Mouse (Mus musculus) MEL (cell line): Measurements from ENCODE around the gene Prdx6b. TPM values are rescaled to one million over a fixed set of nuclear protein-coding genes. Genes with fewer than 3 reads are reported as not detected.

ENCODE experiments used
- DNase-seq: peaks from one replicate; pipeline ENCODE4 v3.0.0; 2011; ENCODE audit warnings: low read depth, low spot score
- H3K27ac ChIP-seq: 2 replicates; pipeline ENCODE4 v1.5.1; 2012; ENCODE audit warnings: low read depth, mild to moderate bottlenecking, control low read depth, low read length, moderate library complexity; ENCODE audit not compliant: control insufficient read depth
- H3K27me3 ChIP-seq, 2 experiments: fragments of 150-350 bp in 1 of 2; sonication (generic) in 1 of 2; 2 replicates each; pipeline ENCODE4 v1.6.1; 2012; ENCODE audit warnings: low read length in 2 of 2, mild to moderate bottlenecking in 2 of 2, improper control_type of control experiment in 1 of 2, moderate library complexity in 1 of 2; ENCODE audit not compliant: insufficient read depth in 2 of 2, control insufficient read depth in 1 of 2
- H3K36me3 ChIP-seq, 2 experiments: 2 replicates each; pipeline ENCODE4 v1.6.1; 2012 to 2014; ENCODE audit warnings: low read length in 2 of 2, improper control_type of control experiment in 1 of 2, inconsistent platforms in 1 of 2, mild to moderate bottlenecking in 1 of 2; ENCODE audit not compliant: insufficient read depth in 2 of 2, control insufficient read depth in 1 of 2
- H3K4me1 ChIP-seq, 2 experiments: fragments of 150-350 bp in 1 of 2; sonication (generic) in 1 of 2; 2 replicates each; pipeline ENCODE4 v1.6.1; 2012; ENCODE audit warnings: low read length in 2 of 2, improper control_type of control experiment in 1 of 2, mild to moderate bottlenecking in 1 of 2; ENCODE audit not compliant: insufficient read depth in 2 of 2, control insufficient read depth in 1 of 2
- H3K4me3 ChIP-seq, 2 experiments: fragments of 150-350 bp in 1 of 2; sonication (generic) in 1 of 2; 2 replicates each; pipeline ENCODE4 v1.5.1; 2012; ENCODE audit warnings: low read depth in 2 of 2, low read length in 2 of 2, mild to moderate bottlenecking in 2 of 2, moderate library complexity in 2 of 2, control low read depth in 1 of 2, improper control_type of control experiment in 1 of 2; ENCODE audit not compliant: control insufficient read depth in 1 of 2, insufficient read depth in 1 of 2
- H3K79me2 ChIP-seq: 2 replicates; pipeline ENCODE4 v1.6.1; 2012; ENCODE audit warnings: mild to moderate bottlenecking, low read length, moderate library complexity; ENCODE audit not compliant: control insufficient read depth, poor library complexity, insufficient read depth
- H3K9ac ChIP-seq: 2 replicates; pipeline ENCODE4 v1.6.1; 2012; ENCODE audit warnings: low read depth, mild to moderate bottlenecking, control low read depth, low read length, moderate library complexity; ENCODE audit not compliant: control insufficient read depth, poor library complexity, severe bottlenecking
- H3K9me3 ChIP-seq: fragments of 150-350 bp; sonication (generic); replicated peaks from 2 replicates; pipeline ENCODE4 v1.6.1; 2012; ENCODE audit warnings: mild to moderate bottlenecking, low read length, improper control_type of control experiment, moderate library complexity; ENCODE audit not compliant: insufficient read depth
- BHLHE40 ChIP-seq: IDR thresholded peaks from 2 replicates; pipeline ENCODE4 v1.6.1; 2012; ENCODE audit warnings: low read depth, mild to moderate bottlenecking, inconsistent platforms, low read length, improper control_type of control experiment, borderline replicate concordance
- CHD1 ChIP-seq: IDR thresholded peaks from 2 replicates; pipeline ENCODE4 v1.6.1; 2012; ENCODE audit warnings: low read depth, mild to moderate bottlenecking, inconsistent platforms, low read length, improper control_type of control experiment
- CHD2 ChIP-seq: IDR thresholded peaks from 2 replicates; pipeline ENCODE4 v1.6.1; 2011; ENCODE audit warnings: low read length, improper control_type of control experiment
- CTCF ChIP-seq, 3 experiments: IDR thresholded peaks in 2 of 3; conservative IDR thresholded peaks in 1 of 3; 2 replicates each; pipeline ENCODE4 v1.5.1; 2011 to 2012; ENCODE audit warnings: low read length in 3 of 3, low read depth in 2 of 3, mild to moderate bottlenecking in 2 of 3, improper control_type of control experiment in 1 of 3, inconsistent platforms in 1 of 3, mixed read lengths in 1 of 3, moderate library complexity in 1 of 3; ENCODE audit not compliant: control insufficient read depth in 1 of 3, insufficient read depth in 1 of 3, poor library complexity in 1 of 3, severe bottlenecking in 1 of 3
- ELF1 ChIP-seq: IDR thresholded peaks from 2 replicates; pipeline ENCODE4 v1.6.1; 2014; ENCODE audit warnings: low read depth, mild to moderate bottlenecking, inconsistent platforms, low read length, improper control_type of control experiment, moderate library complexity
- EP300 ChIP-seq, 2 experiments: IDR thresholded peaks; 2 replicates each; pipeline ENCODE4 v1.6.1; 2011; ENCODE audit warnings: improper control_type of control experiment in 2 of 2, low read length in 2 of 2, low read depth in 1 of 2, mild to moderate bottlenecking in 1 of 2
- ETS1 ChIP-seq: IDR thresholded peaks from 2 replicates; pipeline ENCODE4 v1.6.1; 2012; ENCODE audit warnings: low read depth, mild to moderate bottlenecking, inconsistent platforms, low read length, improper control_type of control experiment, moderate library complexity
- GABPA ChIP-seq: IDR thresholded peaks from 2 replicates; pipeline ENCODE4 v1.6.1; 2012; ENCODE audit warnings: low read depth, mild to moderate bottlenecking, inconsistent platforms, low read length, improper control_type of control experiment, moderate library complexity
- GATA1 ChIP-seq: IDR thresholded peaks from 2 replicates; pipeline ENCODE4 v1.6.1; 2011; ENCODE audit warnings: low read depth, low read length, improper control_type of control experiment
- HCFC1 ChIP-seq: IDR thresholded peaks from 2 replicates; pipeline ENCODE4 v1.6.1; 2012; ENCODE audit warnings: low read depth, mild to moderate bottlenecking, inconsistent platforms, low read length, improper control_type of control experiment, moderate library complexity
- JUND ChIP-seq: IDR thresholded peaks from 2 replicates; pipeline ENCODE4 v1.6.1; 2011; ENCODE audit warnings: low read depth, mild to moderate bottlenecking, improper control_type of control experiment, low read length
- MAFK ChIP-seq: IDR thresholded peaks from 2 replicates; pipeline ENCODE4 v1.6.1; 2011; ENCODE audit warnings: low read depth, mild to moderate bottlenecking, low read length, improper control_type of control experiment, borderline replicate concordance
- MAX ChIP-seq: IDR thresholded peaks from 2 replicates; pipeline ENCODE4 v1.6.1; 2011; ENCODE audit warnings: low read length, improper control_type of control experiment
- MXI1 ChIP-seq: IDR thresholded peaks from 2 replicates; pipeline ENCODE4 v1.6.1; 2011; ENCODE audit warnings: mild to moderate bottlenecking, low read depth, low read length, improper control_type of control experiment
- MYC ChIP-seq: IDR thresholded peaks from 2 replicates; pipeline ENCODE4 v1.6.1; 2011; ENCODE audit warnings: low read depth, mild to moderate bottlenecking, low read length, improper control_type of control experiment, moderate library complexity
- POLR2A ChIP-seq, 2 experiments: IDR thresholded peaks; 2 replicates each; pipeline ENCODE4 v1.6.1; 2011 to 2012; ENCODE audit warnings: low read length in 2 of 2, mild to moderate bottlenecking in 2 of 2, control low read depth in 1 of 2, improper control_type of control experiment in 1 of 2, low read depth in 1 of 2, moderate library complexity in 1 of 2; ENCODE audit not compliant: control insufficient read depth in 1 of 2, insufficient read depth in 1 of 2, poor library complexity in 1 of 2
- RCOR1 ChIP-seq: IDR thresholded peaks from 2 replicates; pipeline ENCODE4 v1.6.1; 2012; ENCODE audit warnings: low read depth, mild to moderate bottlenecking, inconsistent platforms, low read length, improper control_type of control experiment
- SIN3A ChIP-seq: IDR thresholded peaks from 2 replicates; pipeline ENCODE4 v1.6.1; 2012; ENCODE audit warnings: low read length, improper control_type of control experiment, inconsistent platforms
- TAL1 ChIP-seq: IDR thresholded peaks from 2 replicates; pipeline ENCODE4 v1.6.1; 2012; ENCODE audit warnings: mild to moderate bottlenecking, inconsistent platforms, low read length, moderate library complexity, mixed read lengths
- TBP ChIP-seq: IDR thresholded peaks from 2 replicates; pipeline ENCODE4 v1.8.0; 2011; ENCODE audit warnings: low read depth, low read length, improper control_type of control experiment
- UBTF ChIP-seq: IDR thresholded peaks from 2 replicates; pipeline ENCODE4 v1.6.1; 2012; ENCODE audit warnings: low read depth, mild to moderate bottlenecking, inconsistent platforms, low read length, improper control_type of control experiment, moderate library complexity, borderline replicate concordance; ENCODE audit not compliant: insufficient read depth
- USF1 ChIP-seq: IDR thresholded peaks from 2 replicates; pipeline ENCODE4 v1.6.1; 2014; ENCODE audit warnings: low read depth, mild to moderate bottlenecking, inconsistent platforms, low read length, improper control_type of control experiment, moderate library complexity
- USF2 ChIP-seq, 2 experiments: IDR thresholded peaks; 2 replicates each; pipeline ENCODE4 v1.6.1; 2011 to 2012; ENCODE audit warnings: improper control_type of control experiment in 2 of 2, low read length in 2 of 2, borderline replicate concordance in 1 of 2, inconsistent platforms in 1 of 2, low read depth in 1 of 2, mild to moderate bottlenecking in 1 of 2; ENCODE audit not compliant: insufficient read depth in 1 of 2
- ZMIZ1 ChIP-seq: IDR thresholded peaks from 2 replicates; pipeline ENCODE4 v1.6.1; 2012; ENCODE audit warnings: low read depth, mild to moderate bottlenecking, inconsistent platforms, low read length, improper control_type of control experiment, moderate library complexity
- polyA plus RNA-seq, 2 experiments: library from polyadenylated mRNA; stranded (reverse) in 1 of 2; unstranded in 1 of 2; fragments of >175 nt in 1 of 2; fragments of >200 nt in 1 of 2; gene quantifications; 2 replicates each; pipeline versions ENCODE4 v1.2.1 to v1.2.4; 2012; ENCODE audit warnings: low replicate concordance in 2 of 2, low read depth in 1 of 2; ENCODE audit not compliant: insufficient read length in 2 of 2, insufficient read depth in 1 of 2, missing spikeins in 1 of 2
- total RNA-seq: library from RNA; depleted of rRNA; stranded (reverse); fragments of 300-350 nt; gene quantifications from 2 replicates; pipeline ENCODE4 v1.2.3, GENCODE M21; 2012

Gene Prdx6b
- total and polyA plus RNA-seq, 3 experiments: not detected

GRCm38 (mm10) chr2:80310772-80311171, 18.5 kb downstream of the Prdx6b start (continued):
- TF ChIP-seq SIN3A (no peak), ZMIZ1 (no peak), CHD2 (no peak), MAFK (no peak), MAX (no peak), GATA1 (peak; percentile 68), RCOR1 (peak; percentile 11; the same call in 1 of the 2 replicates), ETS1 (peak; percentile 68; the same call in 1 of the 2 replicates)

GRCm38 (mm10) chr2:80311350-80311749, 19.1 kb downstream of the Prdx6b start:
- peak overlapping the region in 1 of 2 experiments; percentile 12; a peak in 2 of 4 replicates for H3K4me3 ChIP-seq
- H3K79me2 ChIP-seq: peaks cover 6% of the 10 kb centered on the region
- H3K9me3 ChIP-seq: no peaks in the 10 kb centered on the region
- peak; percentile 75 for DNase-seq
- no peaks in the 10 kb centered on the region for H3K27me3 ChIP-seq
- H3K27ac ChIP-seq: peak overlapping the region; percentile 39
- peak overlapping the region; percentile 20; the same call in 1 of the 2 replicates for H3K9ac ChIP-seq
- peaks cover 0 to 35% of the 10 kb centered on the region in 2 experiments; a peak in 2 of 4 replicates for H3K36me3 ChIP-seq
- TF ChIP-seq POLR2A (IDR thresholded peaks at IDR 0.05; ENCODE audit: control insufficient read depth in 1 of 2, insufficient read depth in 1 of 2, low read depth in 1 of 2, low read length in 2 of 2, poor library complexity in 1 of 2) (0 out of 4 replicates have a peak, but pooled peaks of 1 of the 2 experiments have one; percentile 26), MXI1 (no peak), USF1 (no peak), EP300 (IDR thresholded peaks at IDR 0.05; ENCODE audit: low read depth in 1 of 2, low read length in 2 of 2) (peak in 1 of 2 experiments; percentile 45; a peak in 3 of 4 replicates), HCFC1 (no peak)
- peaks cover 14 to 20% of the 10 kb centered on the region in 2 experiments for H3K4me1 ChIP-seq

- DNase-seq: peak; percentile 54
- peaks cover 14% of the 10 kb centered on the region for H3K79me2 ChIP-seq
- no peaks in the 10 kb centered on the region for H3K27me3 ChIP-seq
- no peaks in the 10 kb centered on the region for H3K9me3 ChIP-seq
- H3K9ac ChIP-seq: peak overlapping the region; percentile 56
- no peak for TF ChIP-seq USF2 (IDR thresholded peaks at IDR 0.05; ENCODE audit: borderline replicate concordance in 1 of 2, insufficient read depth in 1 of 2, low read depth in 1 of 2, low read length in 2 of 2)
- TF ChIP-seq MYC: no peak
- TF ChIP-seq ZMIZ1: no peak
- no peak for TF ChIP-seq USF1
- TF ChIP-seq JUND: no peak
- no peak for TF ChIP-seq BHLHE40
- TF ChIP-seq CHD2: no peak
- no peak for TF ChIP-seq MAX
- TF ChIP-seq CTCF (IDR thresholded peaks at IDR 0.05 in 2 of 3, conservative IDR thresholded peaks at IDR 0.05 in 1 of 3; ENCODE audit: control insufficient read depth in 1 of 3, insufficient read depth in 1 of 3, low read depth in 2 of 3, low read length in 3 of 3, poor library complexity in 1 of 3, severe bottlenecking in 1 of 3): no peak
- no peak for TF ChIP-seq GATA1
- no peak for TF ChIP-seq UBTF
- TF ChIP-seq GABPA: no peak
- no peak for TF ChIP-seq TBP
- no peak for TF ChIP-seq TAL1
- no peak for TF ChIP-seq CHD1
- TF ChIP-seq EP300 (IDR thresholded peaks at IDR 0.05; ENCODE audit: low read depth in 1 of 2, low read length in 2 of 2): no peak
- TF ChIP-seq MXI1: no peak
- no peak for TF ChIP-seq ETS1
- no peak for TF ChIP-seq SIN3A
- no peak for TF ChIP-seq ELF1
- H3K36me3 ChIP-seq: peaks cover 0 to 41% of the 10 kb centered on the region in 2 experiments; a peak in 2 of 4 replicates
- peak overlapping the region; percentile 29 to 44 for H3K4me3 ChIP-seq
- H3K27ac ChIP-seq: peak overlapping the region; percentile 96
- peaks cover 9 to 10% of the 10 kb centered on the region in 2 experiments; a peak in 3 of 4 replicates for H3K4me1 ChIP-seq
These were observed 21.9 kb downstream of the Prdx6b start for GRCm38 (mm10) chr2:80314201-80314600.
